Mouse (Mus musculus) ovary, postnatal 14 days (tissue): Measurements from ENCODE around the gene Zfyve9.
A peak's percentile ranks its signal among the peaks of the same experiment; 100 is the strongest.
"Not testable (repeated sequence)": the region's sequence is repeated elsewhere in the genome, so short reads cannot be mapped to it uniquely, and the experiment has no call there.

Source experiments
- DNase-seq: peaks from one replicate; pipeline ENCODE4 v3.0.0; 2022; ENCODE audit warnings: low spot score

The Zfyve9 gene

DNA sequence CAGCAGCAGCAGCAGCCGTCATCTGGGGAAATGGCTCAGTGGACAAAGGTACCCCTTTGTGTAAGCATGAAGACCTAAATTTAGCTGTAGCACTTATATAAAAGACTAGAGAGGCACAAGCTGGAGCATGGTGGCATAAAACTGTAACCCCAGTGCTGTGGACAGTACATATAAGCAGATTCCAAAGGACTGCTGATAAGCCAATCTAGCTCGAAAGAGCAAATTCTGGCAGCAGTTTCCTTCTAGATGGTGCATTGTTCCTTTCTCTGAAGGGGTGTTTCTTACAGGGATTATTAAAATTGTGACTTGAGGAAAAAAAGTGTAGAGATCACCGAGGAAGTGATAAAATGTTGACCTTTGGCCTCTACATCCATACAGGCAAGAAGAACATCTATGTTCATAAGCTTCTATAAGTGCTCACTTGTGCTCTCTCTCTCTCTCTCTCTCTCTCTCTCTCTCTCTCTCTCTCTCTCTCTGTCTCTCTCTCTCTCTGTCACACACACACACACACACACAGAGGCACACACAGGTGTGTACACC lies 59.3 kb downstream of the Zfyve9 start:
- no peak for DNase-seq

DNA sequence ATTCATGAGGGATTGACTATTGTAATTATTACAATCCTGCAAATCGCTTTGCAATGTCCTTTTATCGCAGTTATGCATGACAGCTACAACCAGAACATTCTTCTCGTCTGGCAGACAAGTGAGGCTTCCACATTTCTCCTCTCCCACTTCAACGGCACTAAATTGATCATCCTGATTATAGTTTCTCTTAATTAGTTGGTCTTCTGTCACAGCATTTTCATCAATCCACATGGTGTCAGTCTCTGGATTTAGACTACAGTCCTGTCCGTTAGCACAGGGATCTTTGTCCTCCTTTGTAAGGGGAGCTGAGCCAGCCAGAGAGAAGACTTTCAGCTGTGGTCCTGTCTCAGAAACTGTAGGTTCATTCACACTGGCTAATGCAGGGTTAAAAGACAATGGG lies 61.2 kb downstream of the Zfyve9 start, which contains the start of gene 3110021N24Rik:
Gene 3110021N24Rik (plus strand): TSS at position 301 of the 400 bp plus-strand sequence.
- DNase-seq, result no peak

DNA sequence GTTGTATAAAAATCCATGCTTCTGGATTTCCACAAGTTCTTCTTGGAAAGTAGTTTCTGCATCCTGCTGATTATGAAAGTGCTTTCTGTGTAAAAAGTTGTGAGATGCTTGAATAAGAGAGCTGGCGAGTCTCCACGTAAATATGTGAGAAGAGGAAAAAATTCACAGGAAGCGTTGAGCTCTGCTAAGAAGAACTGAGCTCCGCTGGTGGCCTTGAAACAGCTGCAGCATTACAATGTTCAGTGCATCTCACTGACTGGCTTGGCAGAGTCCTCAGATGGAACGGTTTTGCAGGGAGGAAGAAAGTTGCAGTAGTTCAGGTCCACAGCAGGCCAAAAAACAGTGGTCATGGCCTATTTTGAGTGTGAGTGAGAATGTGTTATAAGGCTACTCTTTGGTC lies 72.4 kb downstream of the Zfyve9 start:
- no peak for DNase-seq

DNA sequence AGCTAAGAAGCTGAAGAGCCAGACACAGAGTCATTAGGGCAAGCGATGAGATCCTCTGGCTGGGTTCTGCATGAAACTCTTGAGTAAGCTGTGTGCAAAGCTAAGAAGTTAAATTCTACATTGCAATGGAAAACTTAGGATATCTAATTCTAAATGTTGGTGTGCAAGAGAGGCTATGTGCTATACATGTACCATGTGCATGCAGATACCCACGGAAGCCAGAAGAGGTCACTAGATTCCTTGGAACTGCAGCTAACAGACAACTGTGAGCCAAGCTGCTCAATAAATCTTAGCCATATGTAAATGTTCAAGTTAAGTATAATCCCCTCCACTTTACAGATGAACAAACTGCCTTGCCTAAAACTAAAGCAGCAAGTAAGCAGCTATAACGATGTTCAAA lies 83.7 kb downstream of the Zfyve9 start:
- peak; percentile 4 for DNase-seq

DNA sequence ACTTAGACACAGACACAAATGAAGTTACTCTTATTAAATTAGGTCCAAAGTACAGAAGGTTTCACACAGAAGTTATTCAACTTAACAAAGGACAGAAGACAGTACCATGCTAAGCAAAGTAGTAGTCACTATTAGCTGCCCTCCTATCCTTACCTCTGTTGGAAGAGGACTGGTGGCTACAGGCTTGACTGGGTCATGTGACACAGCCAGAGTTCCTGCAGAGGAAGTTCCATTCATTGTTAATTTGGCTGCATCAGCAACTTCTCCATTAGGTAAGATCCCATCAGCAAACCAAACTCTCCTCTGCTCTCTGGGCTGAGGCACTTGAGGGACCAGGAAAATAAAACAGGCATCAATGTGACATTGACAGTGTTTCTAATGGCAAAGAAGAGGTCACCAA lies 89.1 kb downstream of the Zfyve9 start:
- no peak for DNase-seq

DNA sequence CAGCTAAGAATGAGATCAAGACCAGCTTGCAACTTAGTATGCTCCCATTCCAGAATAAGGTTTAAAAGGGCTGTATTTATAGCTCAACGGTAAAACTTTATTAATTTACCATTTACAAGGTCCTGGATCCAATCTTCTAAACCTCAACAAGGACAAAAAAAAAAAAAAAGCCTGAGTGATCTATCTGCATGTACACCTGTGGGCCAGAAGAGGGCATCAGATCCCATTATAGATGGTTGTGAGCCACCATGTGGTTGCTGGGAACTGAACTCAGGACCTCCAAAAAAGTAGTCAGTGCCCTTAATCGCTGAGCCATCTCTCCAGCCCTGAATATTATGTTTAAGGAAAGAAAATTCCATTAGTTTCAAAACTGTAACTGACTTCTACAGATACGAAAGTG lies 90.1 kb downstream of the Zfyve9 start:
- DNase-seq, result no peak

DNA sequence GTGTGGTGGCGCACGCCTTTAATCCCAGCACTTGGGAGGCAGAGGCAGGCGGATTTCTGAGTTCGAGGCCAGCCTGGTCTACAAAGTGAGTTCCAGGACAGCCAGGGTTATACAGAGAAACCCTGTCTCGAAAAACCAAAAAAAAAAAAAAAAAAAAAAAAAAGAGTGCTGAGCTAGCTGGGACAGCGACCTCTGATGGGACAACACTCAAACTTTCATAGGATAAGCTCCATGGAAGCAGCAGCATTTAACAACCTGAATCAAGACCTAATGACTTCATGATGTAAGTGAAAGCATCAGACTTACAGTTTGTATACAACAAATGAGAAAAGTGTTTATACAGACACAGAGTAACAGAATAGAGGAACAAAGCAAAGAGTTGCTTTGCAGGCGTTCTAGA lies 93.5 kb downstream of the Zfyve9 start:
- not testable (repeated sequence) for DNase-seq

DNA sequence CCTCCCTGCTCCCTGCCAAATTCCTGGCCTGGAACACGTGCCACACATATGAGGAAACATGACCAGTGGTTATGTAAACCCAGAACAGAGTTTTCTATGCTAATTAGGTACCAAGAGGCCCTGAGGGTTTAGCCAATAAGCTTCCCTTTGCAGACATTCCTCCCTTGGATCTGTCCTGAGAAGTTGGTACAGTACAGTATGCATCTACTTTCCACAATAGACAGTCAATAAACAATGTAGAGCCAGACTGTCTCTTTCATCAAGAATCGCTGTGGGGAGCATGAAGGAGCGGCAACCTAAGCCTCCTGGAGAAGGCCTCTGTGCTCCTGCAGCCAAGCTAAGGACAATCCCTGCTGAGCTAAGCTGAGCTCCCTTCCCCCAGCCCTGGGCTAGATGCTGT lies 94.4 kb downstream of the Zfyve9 start:
- DNase-seq, result no peak

DNA sequence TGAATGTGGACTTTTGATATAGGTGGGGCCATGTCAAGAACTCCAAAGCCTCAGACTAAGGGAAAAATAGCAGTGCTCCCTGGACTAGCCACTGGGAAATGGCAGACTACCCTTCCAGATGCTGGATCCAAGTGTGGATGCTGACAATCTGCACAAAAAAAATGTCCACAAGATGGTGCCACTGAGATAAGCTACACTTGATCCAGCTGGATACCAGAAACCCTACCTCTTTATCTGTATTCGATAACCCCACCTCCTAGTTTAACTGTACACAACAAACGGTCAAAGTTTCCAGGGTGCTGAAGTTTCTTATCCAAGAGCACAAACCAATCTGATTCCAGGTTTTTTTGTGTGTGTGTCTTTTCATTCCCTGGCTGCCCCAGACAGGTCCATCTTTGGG lies 116.2 kb downstream of the Zfyve9 start:
- DNase-seq, result no peak

DNA sequence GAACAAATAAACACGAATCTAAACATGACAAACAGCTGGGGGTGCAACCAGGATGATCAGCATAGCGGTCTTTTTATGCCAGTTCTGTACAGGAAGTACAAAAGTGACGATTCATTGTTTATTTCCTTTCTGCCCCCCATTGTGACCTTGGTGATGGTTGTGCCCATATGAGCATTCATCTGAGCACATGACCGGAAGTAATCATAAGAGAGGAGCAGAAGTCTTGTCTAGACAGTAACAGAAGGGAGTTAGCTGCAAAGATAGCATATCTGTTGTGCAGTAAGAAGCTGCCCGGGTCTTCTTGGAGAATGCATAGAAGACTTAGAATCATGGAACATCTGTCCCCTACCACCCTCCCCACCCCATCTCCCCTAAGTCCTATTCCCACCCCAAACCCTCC lies 141.8 kb downstream of the Zfyve9 start:
- DNase-seq, result no peak

DNA sequence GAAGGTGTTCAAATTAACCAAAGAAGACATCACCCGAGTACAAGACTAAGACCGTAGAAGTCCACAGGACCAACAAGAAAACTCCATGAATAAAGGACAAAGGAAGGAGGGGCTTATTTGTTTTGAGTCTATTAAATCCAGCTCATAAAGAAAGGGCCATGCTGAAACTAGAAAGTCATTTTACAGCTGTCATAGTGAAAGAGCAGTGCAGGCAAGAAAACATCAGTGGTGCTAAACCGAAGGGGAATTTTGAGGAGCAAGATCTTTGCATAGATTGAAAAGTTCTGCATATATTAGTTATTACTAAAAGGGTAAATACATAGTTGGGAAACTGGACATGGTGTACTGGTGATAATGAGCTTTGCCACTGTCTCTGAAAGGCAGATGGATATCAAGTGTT lies 142.9 kb downstream of the Zfyve9 start:
- no peak for DNase-seq

DNA sequence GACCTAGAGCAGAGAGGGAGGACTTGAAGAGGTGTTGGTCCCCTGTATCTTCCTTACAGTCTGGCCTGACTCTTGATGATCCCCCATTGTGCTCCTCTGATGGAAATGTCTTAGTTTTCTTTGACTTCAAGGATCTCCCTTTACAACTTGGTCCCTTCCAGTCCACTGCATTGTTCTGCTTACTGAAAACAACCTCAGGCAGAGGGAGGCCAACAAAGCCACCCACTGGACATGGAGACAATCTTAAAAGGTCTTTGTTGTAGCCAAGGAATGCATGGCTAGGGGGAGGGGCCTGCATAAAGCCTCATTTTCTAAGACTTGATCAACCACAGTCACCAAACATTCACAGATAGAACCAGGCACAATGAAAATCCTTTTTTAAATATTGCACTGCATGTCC lies 145.5 kb downstream of the Zfyve9 start:
- DNase-seq, result no peak

DNA sequence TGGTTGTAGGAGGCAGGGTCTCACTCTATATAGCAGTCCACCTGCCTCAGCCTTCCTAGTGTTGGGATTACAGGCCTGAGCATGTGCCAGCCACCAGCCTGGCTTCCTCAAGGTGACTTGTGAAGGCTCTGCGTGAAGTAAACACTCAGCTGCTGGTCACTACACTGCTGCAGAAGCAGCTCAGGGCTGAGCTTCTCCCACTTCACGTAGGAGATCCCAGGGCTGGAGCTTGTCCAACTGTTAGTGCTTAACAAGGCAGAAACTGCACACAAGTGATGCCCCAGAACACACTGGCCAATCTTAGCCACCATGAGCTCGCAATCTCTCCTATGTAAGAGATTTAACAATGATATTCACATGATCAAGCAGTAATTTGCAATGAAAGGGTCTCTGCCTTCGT lies 145.9 kb downstream of the Zfyve9 start:
- no peak for DNase-seq

DNA sequence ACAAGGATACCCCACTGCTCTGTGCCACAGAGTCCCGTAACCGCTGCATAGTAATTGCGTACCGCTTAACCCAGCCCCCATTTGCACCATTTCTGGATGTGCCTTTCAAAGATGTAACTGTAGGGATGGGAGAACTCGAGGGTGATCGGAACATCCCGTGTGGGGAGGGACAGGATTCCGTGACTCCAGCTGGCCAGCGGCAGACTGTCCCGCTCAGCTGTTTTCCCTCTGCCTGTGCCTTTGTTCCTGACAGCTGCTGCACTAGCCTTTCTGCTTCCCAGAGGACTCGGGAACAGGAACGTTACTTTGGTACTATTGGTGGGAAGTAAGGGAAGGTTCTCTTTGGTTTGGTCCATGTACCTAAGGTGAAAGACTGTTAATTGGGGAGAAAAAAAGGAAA lies 146.9 kb downstream of the Zfyve9 start:
- DNase-seq, result no peak

DNA sequence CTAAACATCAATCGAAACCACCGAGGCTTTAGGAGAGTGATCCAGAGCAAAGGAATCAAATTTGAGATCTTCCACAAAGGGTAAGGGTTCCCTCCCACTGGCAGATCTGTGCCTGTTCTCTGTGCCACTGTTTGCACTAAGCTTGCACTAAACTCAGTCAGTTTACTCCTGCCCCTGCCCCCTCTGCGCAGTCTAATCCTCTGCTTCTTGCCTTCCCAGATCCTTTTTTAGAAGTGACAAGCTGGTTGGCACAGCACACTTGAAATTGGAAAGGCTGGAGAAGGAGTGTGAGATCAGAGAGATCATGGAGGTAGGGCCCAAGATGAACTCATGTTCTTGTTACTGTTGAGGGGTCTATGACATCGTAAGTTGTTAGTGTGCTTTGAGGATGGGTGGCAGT lies 149.0 kb downstream of the Zfyve9 start:
- no peak for DNase-seq

DNA sequence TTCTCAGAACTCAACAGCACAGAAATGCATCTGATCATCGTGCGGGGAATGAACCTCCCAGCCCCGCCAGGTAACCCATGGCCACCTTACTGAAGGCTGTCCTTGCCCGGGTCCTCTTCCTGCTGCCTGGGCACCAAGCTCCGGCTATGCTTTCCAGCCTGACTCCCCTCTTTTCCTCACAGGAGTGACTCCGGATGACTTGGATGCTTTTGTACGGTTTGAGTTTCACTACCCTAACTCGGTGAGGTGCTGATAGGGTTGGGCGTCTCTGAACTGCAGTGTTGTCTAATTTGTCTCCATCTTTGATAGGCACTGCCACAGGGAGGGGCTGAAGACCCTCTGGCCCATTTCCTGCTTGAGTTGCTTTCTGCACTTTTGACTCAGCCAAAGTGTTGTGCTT lies 150.5 kb downstream of the Zfyve9 start:
- DNase-seq, result no peak

DNA sequence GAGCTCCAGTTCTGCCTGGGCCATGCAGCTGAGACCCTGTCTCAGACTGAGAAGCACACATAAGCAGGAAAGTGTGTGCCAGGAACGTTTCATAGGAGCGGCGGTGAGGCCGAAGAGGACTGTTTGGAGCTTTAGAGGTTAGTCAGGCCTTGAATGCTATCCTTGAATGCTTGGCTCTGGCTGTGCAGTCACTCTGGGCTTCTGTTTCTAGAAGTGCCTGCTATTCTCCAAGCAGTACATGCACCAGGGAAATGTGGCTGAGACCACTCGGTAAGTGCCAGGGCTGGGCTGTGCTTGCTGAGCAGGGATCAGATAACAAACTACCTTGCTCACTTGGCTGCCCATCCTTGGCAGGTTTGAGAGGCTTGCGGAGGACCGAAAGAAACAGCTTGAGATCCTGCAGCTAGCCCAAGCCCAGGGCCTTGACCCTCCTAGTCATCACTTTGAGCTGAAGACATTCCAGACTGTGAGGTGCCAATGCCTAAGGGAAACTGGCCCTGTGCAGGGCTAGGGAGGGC lies 151.2 kb downstream of the Zfyve9 start:
- no peak for DNase-seq

DNA sequence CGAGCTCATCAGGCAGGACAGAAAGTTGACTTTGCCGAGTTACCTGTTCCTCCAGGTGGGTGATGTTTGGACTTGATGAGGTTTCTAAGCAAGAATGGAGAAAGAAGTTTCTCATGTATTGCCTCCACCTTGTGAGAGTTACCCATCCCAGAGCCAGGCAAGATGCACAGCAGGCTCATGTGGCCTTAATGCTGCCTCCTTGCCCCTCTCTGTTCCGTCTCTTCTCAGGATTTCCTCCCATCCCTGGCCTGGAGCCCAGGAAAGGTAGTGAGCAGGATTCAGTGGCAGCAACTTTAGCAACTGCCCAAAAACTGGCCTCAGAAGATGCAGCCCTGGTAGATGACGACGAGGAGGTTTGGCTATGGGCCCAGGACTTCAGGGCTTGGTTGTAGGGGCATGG lies 153.5 kb downstream of the Zfyve9 start:
- no peak for DNase-seq

DNA sequence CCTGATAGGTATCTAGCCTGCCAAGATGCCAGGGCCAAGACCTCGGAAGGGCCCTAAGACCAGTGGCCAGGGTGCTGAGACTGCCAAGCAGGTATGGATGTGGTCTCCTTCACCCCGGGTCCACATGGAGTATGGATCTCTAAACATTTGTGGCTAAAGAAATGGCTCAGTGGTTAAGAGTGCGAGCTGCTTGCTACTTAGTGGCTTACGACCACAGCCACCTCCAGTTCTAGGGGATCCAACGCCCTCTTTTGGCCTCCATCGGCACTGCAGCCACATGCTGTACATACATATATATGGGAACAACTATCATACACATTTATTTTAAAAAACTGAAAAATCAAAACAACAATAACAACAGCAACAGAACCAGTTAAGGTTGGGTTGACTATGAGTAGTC lies 159.1 kb downstream of the Zfyve9 start:
- DNase-seq, result no peak

DNA sequence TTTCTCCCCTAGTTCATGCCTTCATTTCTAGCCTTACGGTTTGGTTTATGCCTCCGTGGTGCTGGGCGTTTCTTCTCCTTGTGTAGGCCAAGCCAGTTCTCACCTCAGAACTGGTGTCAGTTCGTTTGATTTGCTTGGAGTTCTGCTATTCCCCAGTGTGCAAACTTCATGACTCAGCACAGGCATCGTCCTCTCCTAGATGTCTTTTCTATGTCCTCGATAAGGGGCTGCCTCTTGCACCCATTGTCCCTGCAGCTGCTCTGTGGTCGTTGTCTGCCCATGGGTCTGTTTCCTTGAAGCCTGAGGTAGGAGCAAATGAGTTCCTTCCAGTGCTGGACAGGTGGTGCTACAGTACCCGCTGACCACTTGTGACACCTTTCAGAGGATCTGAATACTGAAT lies 160.1 kb downstream of the Zfyve9 start:
- DNase-seq, result no peak

DNA sequence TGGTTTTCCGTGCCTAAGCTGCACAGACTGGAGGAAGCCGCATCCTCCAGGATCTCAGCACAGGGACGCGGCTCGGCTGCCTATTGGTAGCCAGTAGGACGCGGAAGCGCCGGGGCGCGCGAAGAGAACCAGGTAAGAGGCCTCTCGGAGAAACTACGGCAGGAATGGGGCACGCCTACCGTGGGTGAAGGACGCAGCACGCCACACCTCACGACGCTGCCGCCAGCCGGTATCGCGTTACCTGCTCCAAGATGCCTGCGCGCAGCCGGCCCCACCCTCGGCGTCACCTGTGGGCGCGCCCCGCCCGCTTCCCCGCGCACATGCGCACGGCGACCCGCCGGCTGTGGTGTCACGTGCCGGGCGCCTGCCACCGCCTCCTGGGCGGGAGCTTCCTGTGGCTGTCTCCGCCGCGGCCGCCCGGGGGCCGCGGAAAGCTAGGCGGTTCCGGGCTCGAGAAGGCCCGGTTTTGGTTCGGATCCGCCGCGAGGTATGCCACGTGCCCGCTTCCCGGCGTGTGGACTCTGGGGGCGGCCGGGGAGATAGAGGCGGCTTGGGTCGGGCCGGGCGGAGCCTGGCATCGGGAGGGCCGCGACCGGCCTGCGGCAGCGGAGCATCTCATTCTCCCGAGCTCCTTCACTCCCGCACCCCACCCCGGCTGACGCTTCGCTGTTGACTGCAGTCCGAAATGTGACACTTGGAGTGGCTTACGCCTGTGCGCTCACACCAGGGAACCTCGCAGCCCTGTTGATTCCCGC lies 160.8 kb downstream of the Zfyve9 start, which contains the start of gene Cc2d1b:
Gene Cc2d1b (plus strand): TSS at position 354 of the 755 bp plus-strand sequence.
- peak; percentile 80 for DNase-seq

DNA sequence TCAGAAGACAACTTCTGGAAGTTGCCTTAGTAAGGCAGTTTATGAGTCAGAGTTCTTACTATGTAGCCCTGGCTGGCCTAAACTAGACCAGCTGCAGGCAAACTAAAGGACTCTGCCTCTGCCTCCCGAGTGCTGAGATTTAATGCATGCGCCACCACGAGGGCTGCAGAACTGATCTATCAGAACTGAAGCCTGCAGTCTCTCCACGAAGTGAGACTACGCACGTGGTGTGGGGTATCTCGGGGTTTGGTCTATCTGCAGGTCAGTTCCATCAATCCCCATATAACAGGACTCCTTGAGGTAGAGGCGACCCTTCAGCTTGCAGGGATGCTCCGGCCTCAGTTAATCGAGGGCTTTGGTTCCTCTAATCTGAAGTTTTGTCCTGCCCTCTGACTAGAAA lies 161.4 kb downstream of the Zfyve9 start:
- DNase-seq, result no peak

DNA sequence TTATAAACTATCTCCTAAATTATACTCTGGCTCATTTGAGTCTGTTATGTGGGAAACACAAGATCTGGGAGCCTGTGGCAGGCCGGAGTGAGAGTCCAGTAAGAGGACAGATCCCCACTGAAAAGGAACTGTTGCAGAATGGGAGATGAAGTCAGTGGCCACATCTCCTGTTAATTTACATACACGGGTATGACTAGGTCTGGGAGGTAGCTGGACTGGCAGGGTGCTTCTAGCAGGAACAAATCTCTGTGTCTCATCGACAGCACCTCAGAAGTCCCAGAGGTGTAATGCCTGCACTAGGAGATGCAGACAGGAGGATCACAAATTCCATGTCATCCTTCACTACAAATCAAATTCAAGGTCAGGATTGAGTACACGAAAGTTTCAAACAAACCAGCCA lies 162.0 kb downstream of the Zfyve9 start:
- no peak for DNase-seq

DNA sequence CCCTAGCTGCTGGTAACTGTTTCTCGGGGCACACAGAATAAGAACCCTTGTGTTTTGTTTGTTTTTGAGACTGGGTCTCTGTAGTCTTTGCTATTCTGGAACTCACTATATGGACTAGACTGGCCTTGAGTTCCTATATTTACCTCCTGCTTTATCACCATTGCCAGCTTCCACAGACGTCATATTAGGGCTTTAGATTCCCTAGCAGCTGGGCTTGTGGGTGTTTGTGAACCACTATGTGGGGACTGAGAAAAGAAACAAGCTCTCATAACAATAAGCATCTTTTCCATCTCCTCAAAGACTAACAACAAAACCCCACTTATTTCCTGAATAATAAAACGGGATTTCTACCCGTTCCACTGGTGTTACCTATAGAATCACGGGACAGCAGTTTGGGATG lies 169.7 kb downstream of the Zfyve9 start:
- DNase-seq, result no peak
